Mouse (Mus musculus) embryo, embryonic 9.5 days (tissue): Measurements from ENCODE around the gene Slc8a2.

Experiments
- DNase-seq: peaks from one replicate; pipeline ENCODE4 v3.0.0-alpha.2; 2017; ENCODE audit errors: extremely low spot score

Slc8a2 gene

GRCm38 (mm10) chr7:16172141-16172581 is 42.5 kb downstream of the Slc8a2 start:
- DNase-seq = peak; percentile 84

DNA sequence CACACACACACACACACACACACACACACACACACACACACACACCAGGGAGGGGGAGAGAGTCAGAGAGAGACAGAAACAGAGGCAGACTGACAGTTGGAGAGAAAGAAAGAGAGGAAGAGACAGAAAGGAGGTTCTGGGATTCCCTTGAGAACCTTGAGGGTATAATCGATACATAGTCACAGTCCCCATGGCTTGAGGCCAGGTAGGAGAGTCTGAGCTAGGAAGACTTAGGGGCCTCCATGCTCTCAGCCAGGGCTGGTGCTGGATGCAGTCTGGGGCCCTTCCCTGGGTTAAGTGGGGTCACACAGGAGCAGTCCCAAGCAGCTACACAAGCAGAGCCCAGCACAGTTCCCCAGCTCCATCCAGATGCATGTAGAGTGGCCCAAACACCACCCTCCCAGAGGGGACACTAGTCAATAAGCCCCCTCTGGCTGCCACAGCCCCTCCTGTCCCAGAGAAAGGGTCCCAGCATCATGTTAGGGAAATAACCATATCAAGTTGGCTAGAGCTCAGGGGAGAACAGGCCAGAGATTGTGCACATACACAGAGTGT is 43.0 kb downstream of the Slc8a2 start:
- peak; percentile 48 for DNase-seq

DNA sequence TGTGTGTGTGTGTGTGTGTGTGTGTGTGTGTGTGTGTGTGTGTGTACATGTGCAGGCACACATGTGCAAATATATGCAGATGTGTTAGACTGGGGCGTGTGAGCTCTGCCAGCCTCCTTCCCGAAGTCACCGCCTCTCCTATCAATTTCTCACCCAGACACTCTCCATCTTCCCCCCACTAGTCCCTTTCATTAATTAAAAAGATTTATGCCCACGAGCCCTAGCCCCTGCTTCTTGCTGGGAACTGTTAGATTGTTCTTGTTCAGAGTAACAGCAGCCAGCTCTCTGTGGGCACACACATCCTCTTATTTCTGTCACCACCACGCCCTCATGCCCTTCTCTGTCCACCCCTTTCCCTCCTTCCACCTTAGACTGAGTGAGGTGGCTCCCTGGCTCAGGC is 43.5 kb downstream of the Slc8a2 start:
- peak; percentile 42 for DNase-seq

DNA sequence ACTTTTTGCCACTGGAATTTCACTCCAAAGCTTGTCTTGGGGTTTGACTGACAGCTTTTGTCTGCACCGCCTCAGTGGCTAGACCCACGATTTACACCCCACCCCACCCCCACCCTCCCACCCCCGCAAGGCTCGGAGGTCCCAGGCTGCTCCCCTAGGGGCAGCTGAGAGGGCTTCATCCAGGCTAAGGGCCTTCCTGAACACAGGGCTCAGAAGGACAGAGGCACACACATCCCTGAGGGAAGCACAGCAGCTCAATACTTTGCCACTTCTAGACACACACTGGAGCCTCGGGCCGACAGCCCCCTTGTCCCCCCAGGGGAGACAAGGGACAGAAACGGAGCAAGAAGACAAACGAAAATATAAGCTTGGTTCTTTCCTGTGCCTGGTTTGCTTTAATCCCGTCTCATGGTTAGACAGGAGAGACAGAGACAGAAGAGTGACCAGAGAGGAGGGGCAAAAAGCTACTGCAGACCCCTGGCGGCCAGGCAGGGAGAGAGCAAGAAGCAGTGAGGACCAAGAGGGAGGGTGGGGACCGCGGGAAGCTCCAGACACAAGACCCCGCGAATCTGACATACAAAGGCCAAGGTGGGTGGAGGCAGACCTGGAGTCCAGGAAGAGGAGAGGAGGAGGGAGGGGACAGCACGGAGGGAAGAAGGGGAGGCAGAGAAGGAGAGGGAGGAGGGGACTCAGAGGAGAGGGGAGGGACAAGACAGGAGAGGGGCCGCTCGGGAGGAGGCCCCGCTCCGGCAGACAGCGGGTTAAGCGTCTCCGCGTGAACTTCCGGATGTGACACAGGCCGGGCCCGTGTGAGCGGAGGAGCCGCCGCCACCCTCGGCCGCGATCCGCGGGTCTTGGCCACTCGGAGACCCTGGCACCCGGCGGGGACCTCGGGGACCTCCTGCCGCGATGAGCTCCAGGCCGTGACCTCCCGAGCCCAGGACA is 45.2 kb downstream of the Slc8a2 start, which contains the start of gene Meis3:
Gene Meis3 (plus strand): TSS at position 494 of the 945 bp plus-strand sequence.
- peak; percentile 85 for DNase-seq

DNA sequence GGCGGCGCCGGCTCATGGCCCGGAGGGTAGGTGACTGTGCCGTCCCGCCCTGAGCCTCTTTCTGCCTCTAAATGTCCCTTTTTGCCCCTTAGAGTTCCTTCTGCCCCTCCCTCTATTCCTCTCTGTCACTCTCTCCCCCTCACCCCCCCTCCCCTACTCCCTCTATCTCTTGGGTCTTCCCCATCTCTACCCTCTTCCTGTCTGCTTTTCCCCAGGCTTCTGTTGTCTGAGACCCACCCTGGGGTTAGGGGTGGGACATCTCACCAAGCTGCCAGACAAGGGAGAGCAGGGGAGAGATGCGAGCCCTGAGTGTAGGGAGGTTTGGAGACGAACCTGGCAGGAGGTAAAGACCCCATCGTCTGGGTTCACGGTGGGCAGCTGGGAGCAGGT is 45.9 kb downstream of the Slc8a2 start:
- no peak for DNase-seq

- DNase-seq = no peak
Measured at GRCm38 (mm10) chr7:16178114-16178513, 48.5 kb downstream of the Slc8a2 start.

DNA sequence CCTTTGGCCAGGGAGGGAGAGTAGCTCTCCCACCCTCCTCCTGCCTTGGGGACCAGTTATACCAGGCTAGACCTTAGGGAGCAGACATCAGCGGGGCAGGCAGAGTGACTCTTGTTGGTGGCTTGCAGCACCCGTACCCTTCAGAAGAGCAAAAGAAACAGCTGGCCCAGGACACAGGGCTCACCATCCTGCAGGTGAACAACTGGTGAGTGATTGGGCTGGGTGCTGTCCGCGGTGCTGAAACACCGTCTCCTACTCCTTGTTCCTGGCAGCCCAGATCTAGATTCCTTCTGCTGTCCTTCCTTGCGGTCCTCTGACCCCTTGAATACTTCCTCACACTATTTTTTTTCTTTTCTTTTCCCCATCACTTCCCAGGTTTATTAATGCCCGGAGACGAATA is 54.0 kb downstream of the Slc8a2 start:
- peak; percentile 44 for DNase-seq

GRCm38 (mm10) chr7:16187494-16187893 is 57.9 kb downstream of the Slc8a2 start:
- DNase-seq = no peak

DNA sequence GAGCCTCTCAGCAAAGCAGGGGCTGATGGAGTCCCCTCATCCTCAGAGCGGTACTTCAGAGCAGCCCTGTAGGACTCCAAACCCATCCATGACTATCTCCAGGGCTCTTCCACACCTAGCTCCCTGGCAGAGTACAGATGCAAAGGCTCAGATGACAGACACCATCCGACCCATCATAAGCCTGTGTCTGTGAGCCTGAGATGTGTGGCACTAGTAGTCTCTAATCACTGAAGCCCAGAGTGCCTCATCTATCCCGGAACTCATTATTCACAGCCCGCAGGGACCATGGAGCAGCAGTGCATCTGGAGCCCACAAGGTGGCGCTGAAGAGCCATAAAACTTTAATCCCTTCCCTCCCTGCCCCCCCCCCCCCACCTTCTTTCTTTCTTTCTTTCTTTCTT is 62.7 kb downstream of the Slc8a2 start:
- peak; percentile 55 for DNase-seq

DNA sequence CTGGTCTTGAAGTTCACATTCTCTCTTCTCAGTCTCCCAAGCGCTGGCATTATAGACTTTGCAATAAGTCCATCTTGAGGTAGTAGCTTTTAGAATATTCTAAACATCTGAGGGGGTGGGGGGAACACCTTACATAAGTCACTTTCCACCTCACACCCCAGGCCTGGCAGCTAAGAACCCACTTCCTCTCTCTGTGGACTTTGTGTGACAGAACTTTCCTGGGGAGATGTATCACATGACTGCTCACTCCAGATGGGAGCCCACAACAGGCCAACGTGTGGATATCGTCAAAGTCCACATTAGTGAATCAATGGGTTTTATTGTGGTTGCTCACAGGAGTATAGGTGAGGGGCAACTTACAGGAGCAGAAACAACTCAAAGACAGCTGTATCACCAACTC is 64.1 kb downstream of the Slc8a2 start:
- DNase-seq = no peak

- DNase-seq = no peak
Measured at GRCm38 (mm10) chr7:16196616-16197015, 67.0 kb downstream of the Slc8a2 start.

DNA sequence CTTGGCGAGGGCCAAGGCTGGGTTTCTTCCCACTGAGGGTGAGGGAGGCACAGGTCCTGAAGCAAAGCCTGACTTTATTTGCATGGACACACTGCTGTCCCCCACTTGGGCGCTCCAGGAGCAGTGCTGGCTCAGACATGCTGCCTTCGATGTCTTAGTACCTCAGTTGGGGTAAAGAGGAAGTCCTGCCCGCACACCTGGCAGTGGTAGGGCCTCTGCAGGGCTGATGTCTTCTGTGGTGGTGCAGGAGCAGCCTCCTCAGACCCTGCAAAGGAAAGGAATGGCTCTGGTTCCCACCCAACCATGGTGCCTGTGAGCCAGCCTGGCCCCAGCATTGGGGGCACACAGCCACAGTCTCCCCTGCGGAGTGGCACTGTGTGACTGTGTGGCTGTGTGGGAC is 67.5 kb downstream of the Slc8a2 start:
- DNase-seq = no peak

- DNase-seq = no peak
Measured at GRCm38 (mm10) chr7:16198540-16198939, 68.9 kb downstream of the Slc8a2 start.

DNA sequence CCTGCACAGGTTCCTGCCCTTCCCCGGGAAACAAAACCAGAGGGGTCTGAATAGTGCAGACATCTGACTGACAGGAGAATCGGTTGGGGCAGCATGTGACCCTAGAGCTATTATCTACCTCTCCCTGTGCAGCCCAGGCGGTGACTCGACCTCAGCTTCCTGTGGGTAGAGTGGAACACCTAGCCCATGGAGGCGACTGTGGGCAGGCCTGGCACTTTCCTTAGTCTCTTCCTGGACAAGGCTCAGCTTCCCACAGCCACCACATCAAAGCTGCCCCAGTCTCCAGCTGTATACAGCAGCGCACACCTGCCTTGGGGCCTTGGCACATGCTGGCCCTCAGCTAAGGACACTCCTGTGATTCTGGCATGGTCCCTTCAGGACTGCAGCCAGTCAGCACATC is 71.5 kb downstream of the Slc8a2 start:
- DNase-seq = no peak

GRCm38 (mm10) chr7:16202756-16203504 is 73.3 kb downstream of the Slc8a2 start:
- no peak for DNase-seq

- no peak for DNase-seq
Measured at GRCm38 (mm10) chr7:16203505-16203903, 73.9 kb downstream of the Slc8a2 start.

GRCm38 (mm10) chr7:16204791-16205190 is 75.2 kb downstream of the Slc8a2 start:
- DNase-seq = no peak

DNA sequence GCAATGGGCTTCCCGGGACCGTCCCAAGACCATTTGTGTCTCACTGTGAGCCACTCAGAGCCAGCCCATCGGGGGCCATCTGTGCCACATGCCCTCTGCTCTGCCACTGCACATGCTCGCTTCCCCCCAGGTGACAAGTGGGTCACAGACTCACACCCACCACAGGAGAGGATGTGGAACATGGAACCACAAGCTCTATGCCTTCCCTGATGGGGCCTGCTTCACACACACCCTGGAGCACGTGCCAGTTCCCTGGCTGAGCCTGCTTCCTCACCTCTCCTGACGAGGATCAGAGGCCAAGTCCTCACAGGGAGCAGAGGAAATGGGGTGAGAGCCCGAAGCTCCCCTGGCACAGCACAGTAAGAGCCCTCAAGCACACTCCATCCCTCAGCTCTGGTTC is 77.5 kb downstream of the Slc8a2 start:
- no peak for DNase-seq

- DNase-seq = no peak
Measured at GRCm38 (mm10) chr7:16207496-16207895, 77.9 kb downstream of the Slc8a2 start.

DNA sequence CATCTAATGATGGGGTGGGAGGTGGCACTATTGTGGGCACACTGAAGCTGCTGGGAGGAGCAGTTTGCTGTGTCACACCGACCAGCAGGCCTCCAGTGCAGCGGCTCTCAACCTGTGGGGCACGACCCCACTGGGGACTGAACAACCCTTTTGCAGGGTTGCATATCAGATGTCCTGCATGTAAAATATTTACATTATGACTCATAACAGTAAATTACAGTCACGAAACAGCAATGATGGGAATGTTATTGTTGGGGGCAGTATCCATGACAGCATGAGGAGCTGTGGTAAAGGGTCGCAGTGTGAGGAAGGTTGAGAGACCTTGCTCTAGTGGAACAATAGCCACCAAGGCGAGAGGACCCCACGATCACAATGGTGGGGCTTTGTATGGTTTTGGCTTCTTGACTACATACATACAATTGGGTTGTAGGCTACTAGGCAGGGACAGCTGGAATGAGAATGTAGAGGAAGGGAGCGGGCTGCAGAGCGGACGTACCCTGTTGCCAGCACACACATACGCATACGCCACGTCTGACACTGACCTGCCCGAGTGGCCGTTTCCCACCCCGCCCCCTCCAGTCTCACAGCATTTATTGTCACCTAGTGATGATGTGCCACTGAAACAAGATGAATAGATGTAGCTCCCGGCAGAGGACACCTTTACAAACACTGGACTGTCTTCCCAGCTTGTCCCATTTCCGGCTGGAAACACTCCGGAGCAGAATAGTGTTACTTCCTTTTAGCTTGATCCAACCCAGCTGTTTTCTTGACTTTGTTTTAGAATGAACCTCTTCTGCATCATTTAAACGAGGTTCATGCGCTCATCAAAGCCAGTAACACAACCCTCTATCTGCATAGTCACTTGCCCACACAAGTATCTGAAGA is 79.4 kb downstream of the Slc8a2 start:
- DNase-seq = no peak
